Mouse (Mus musculus) midbrain, embryonic 13.5 days (tissue): ENCODE measurements around the gene Mrpl33. TPM values are rescaled to one million over a fixed set of nuclear protein-coding genes. Genes with fewer than 3 reads are reported as not detected.
A peak's percentile ranks its signal among the peaks of the same experiment; 100 is the strongest.

ENCODE experiments used
- ATAC-seq: fragments of 200-750 bp; cut with Nextera tagmentation; 2 replicates; pipeline ENCODE4 v1.8.0; 2017; ENCODE audit warnings: mild to moderate bottlenecking, moderate TSS enrichment, moderate library complexity
- H3K27ac ChIP-seq: fragments of 300-500 bp; sonication (generic); 2 replicates; pipeline ENCODE4 v1.5.1; 2015; ENCODE audit warnings: inconsistent platforms, mild to moderate bottlenecking, moderate library complexity
- H3K27me3 ChIP-seq: fragments of 300-500 bp; sonication (generic); 2 replicates; pipeline ENCODE4 v1.6.1; 2015; ENCODE audit warnings: mild to moderate bottlenecking, inconsistent platforms
- H3K36me3 ChIP-seq: fragments of 300-500 bp; sonication (generic); 2 replicates; pipeline ENCODE4 v1.6.1; 2015; ENCODE audit warnings: mild to moderate bottlenecking, inconsistent platforms
- H3K4me1 ChIP-seq: fragments of 300-500 bp; sonication (generic); replicated peaks from 2 replicates; pipeline ENCODE4 v1.6.1; 2015; ENCODE audit warnings: inconsistent platforms
- H3K4me2 ChIP-seq: fragments of 300-500 bp; sonication (generic); replicated peaks from 2 replicates; pipeline ENCODE4 v1.6.1; 2015; ENCODE audit warnings: moderate library complexity, mild to moderate bottlenecking, inconsistent platforms
- H3K4me3 ChIP-seq: fragments of 300-500 bp; sonication (generic); replicated peaks from 2 replicates; pipeline ENCODE4 v1.5.1; 2015; ENCODE audit warnings: mild to moderate bottlenecking, inconsistent platforms
- H3K9ac ChIP-seq: fragments of 300-500 bp; sonication (generic); replicated peaks from 2 replicates; pipeline ENCODE4 v1.6.1; 2015; ENCODE audit warnings: mild to moderate bottlenecking, inconsistent platforms
- H3K9me3 ChIP-seq: fragments of 300-500 bp; sonication (generic); 2 replicates; pipeline ENCODE4 v1.6.1; 2016; ENCODE audit warnings: mild to moderate bottlenecking, inconsistent platforms
- WGBS: fragments of 180-500 bp; shearing (Covaris S2); methylation state at CpG from one replicate; pipeline ENCODE4 v1.1.7; 2015; 5-methylcytosine and 5-hydroxymethylcytosine counted together
- polyA plus RNA-seq: library from polyadenylated mRNA; unstranded; fragments of >200 nt; fragmentation: Nextera tagmentation; extraction: Ambion mirVana; gene quantifications from 2 replicates; pipeline ENCODE4 v1.2.1, GENCODE M21; 2015

Mrpl33 gene
- polyA plus RNA-seq, 1 experiment from 2014 or later, result 188 TPM

GRCm38 (mm10) chr5:31598579-31598978 is 1.8 kb downstream of the Mrpl33 start:
- WGBS, result 57% methylated on average over 4 of the region's 4 CpGs
- H3K27me3 ChIP-seq, result peaks cover 7% of the 10 kb centered on the region; the same call in 1 of the 2 replicates
- no peak overlapping the region for H3K27ac ChIP-seq
- no peaks in the 10 kb centered on the region for H3K36me3 ChIP-seq
- H3K4me1 ChIP-seq, result peaks cover 13% of the 10 kb centered on the region
- no peak overlapping the region for H3K9ac ChIP-seq
- no peak overlapping the region for H3K4me3 ChIP-seq
- H3K4me2 ChIP-seq, result no peak overlapping the region
- no peak for ATAC-seq
- no peaks in the 10 kb centered on the region for H3K9me3 ChIP-seq

- H3K4me2 ChIP-seq, result no peak overlapping the region
- peaks cover 13% of the 10 kb centered on the region for H3K4me1 ChIP-seq
- H3K4me3 ChIP-seq, result no peak overlapping the region
- H3K27ac ChIP-seq, result no peak overlapping the region
- WGBS, result 84% methylated on average over 2 of the region's 2 CpGs
- H3K9me3 ChIP-seq, result no peaks in the 10 kb centered on the region
- no peak overlapping the region for H3K9ac ChIP-seq
- no peaks in the 10 kb centered on the region for H3K36me3 ChIP-seq
- peaks cover 7% of the 10 kb centered on the region; the same call in 1 of the 2 replicates for H3K27me3 ChIP-seq
- ATAC-seq, result no peak
These were observed 2.4 kb downstream of the Mrpl33 start for GRCm38 (mm10) chr5:31599161-31599560.

GRCm38 (mm10) chr5:31601162-31601722 is 4.5 kb downstream of the Mrpl33 start:
- Histone ChIP-seq H3K4me1 (peaks cover 9% of the 10 kb centered on the region), H3K9me3 (no peaks in the 10 kb centered on the region), H3K27me3 (peaks cover 7% of the 10 kb centered on the region; the same call in 1 of the 2 replicates), H3K27ac (no peak overlapping the region), H3K4me3 (no peak overlapping the region), H3K36me3 (no peaks in the 10 kb centered on the region), H3K4me2 (no peak overlapping the region), H3K9ac (no peak overlapping the region)
- WGBS, result 86% methylated on average over 7 of the region's 7 CpGs
- ATAC-seq, result no peak

GRCm38 (mm10) chr5:31602377-31602776 is 5.6 kb downstream of the Mrpl33 start:
- WGBS, result 80% methylated on average over 1 of the region's 1 CpGs
- Histone ChIP-seq H3K4me2 (no peak overlapping the region), H3K27me3 (peaks cover 4% of the 10 kb centered on the region; the same call in 1 of the 2 replicates), H3K36me3 (no peaks in the 10 kb centered on the region), H3K4me1 (no peaks in the 10 kb centered on the region), H3K27ac (no peak overlapping the region), H3K4me3 (no peak overlapping the region), H3K9me3 (no peaks in the 10 kb centered on the region), H3K9ac (no peak overlapping the region)
- no peak for ATAC-seq

GRCm38 (mm10) chr5:31603766-31604165 is 7.0 kb downstream of the Mrpl33 start:
- WGBS, result 87% methylated on average over 6 of the region's 6 CpGs
- no peak overlapping the region for H3K9ac ChIP-seq
- H3K27ac ChIP-seq, result no peak overlapping the region

GRCm38 (mm10) chr5:31606151-31606550 is 9.4 kb downstream of the Mrpl33 start:
- H3K27ac ChIP-seq, result no peak overlapping the region
- no peaks in the 10 kb centered on the region for H3K4me1 ChIP-seq
- ATAC-seq, result no peak
- no peaks in the 10 kb centered on the region for H3K27me3 ChIP-seq
- no peak overlapping the region for H3K9ac ChIP-seq
- no peaks in the 10 kb centered on the region for H3K36me3 ChIP-seq
- H3K4me3 ChIP-seq, result no peak overlapping the region
- H3K9me3 ChIP-seq, result no peaks in the 10 kb centered on the region
- H3K4me2 ChIP-seq, result no peak overlapping the region
- 63% methylated on average over 3 of the region's 3 CpGs for WGBS

More at GRCm38 (mm10) chr5:31603766-31604165, 7.0 kb downstream of the Mrpl33 start:
- Histone ChIP-seq H3K27me3 (no peaks in the 10 kb centered on the region), H3K36me3 (no peaks in the 10 kb centered on the region), H3K4me1 (no peaks in the 10 kb centered on the region), H3K9me3 (no peaks in the 10 kb centered on the region), H3K4me3 (no peak overlapping the region), H3K4me2 (no peak overlapping the region)
- no peak for ATAC-seq

- H3K9me3 ChIP-seq, result no peaks in the 10 kb centered on the region
- no peak for ATAC-seq
- 87% methylated on average over 13 of the region's 13 CpGs for WGBS
- no peak overlapping the region for H3K4me2 ChIP-seq
- no peaks in the 10 kb centered on the region for H3K36me3 ChIP-seq
- H3K4me1 ChIP-seq, result peaks cover 15% of the 10 kb centered on the region
- H3K9ac ChIP-seq, result no peak overlapping the region
- no peaks in the 10 kb centered on the region for H3K27me3 ChIP-seq
- H3K27ac ChIP-seq, result no peak overlapping the region
- H3K4me3 ChIP-seq, result no peak overlapping the region
These were observed 13.8 kb downstream of the Mrpl33 start for GRCm38 (mm10) chr5:31610376-31611086.

GRCm38 (mm10) chr5:31611186-31611585 is 14.5 kb downstream of the Mrpl33 start:
- Histone ChIP-seq H3K9ac (no peak overlapping the region), H3K27me3 (no peaks in the 10 kb centered on the region), H3K9me3 (no peaks in the 10 kb centered on the region), H3K4me1 (peaks cover 17% of the 10 kb centered on the region), H3K4me2 (no peak overlapping the region), H3K36me3 (peaks cover 5% of the 10 kb centered on the region; the same call in 1 of the 2 replicates), H3K27ac (no peak overlapping the region), H3K4me3 (no peak overlapping the region)
- ATAC-seq, result no peak
- WGBS, result 87% methylated on average over 1 of the region's 1 CpGs

GRCm38 (mm10) chr5:31613852-31614286 is 17.1 kb downstream of the Mrpl33 start:
- H3K4me1 ChIP-seq, result peaks cover 17% of the 10 kb centered on the region
- H3K4me2 ChIP-seq, result peak overlapping the region; percentile 69
- H3K27me3 ChIP-seq, result no peaks in the 10 kb centered on the region
- no peaks in the 10 kb centered on the region for H3K9me3 ChIP-seq
- H3K4me3 ChIP-seq, result peak overlapping the region; percentile 84
- 1% methylated on average over 37 of the region's 37 CpGs for WGBS
- peak overlapping the region; percentile 88 for H3K27ac ChIP-seq
- ATAC-seq, result peak; percentile 98
- peaks cover 25% of the 10 kb centered on the region for H3K36me3 ChIP-seq
- H3K9ac ChIP-seq, result peak overlapping the region; percentile 78

- Histone ChIP-seq H3K4me1 (peaks cover 17% of the 10 kb centered on the region), H3K4me3 (peak overlapping the region; percentile 84), H3K27ac (peak overlapping the region; percentile 88), H3K4me2 (peak overlapping the region; percentile 69), H3K9ac (peak overlapping the region; percentile 78), H3K27me3 (no peaks in the 10 kb centered on the region), H3K36me3 (peaks cover 28% of the 10 kb centered on the region), H3K9me3 (no peaks in the 10 kb centered on the region)
- WGBS, result 45% methylated on average over 6 of the region's 6 CpGs
- no peak for ATAC-seq
These were observed 17.7 kb downstream of the Mrpl33 start for GRCm38 (mm10) chr5:31614339-31615025.

- no peak overlapping the region for H3K27ac ChIP-seq
- peaks cover 46% of the 10 kb centered on the region for H3K36me3 ChIP-seq
- no peaks in the 10 kb centered on the region for H3K27me3 ChIP-seq
- no peak overlapping the region for H3K4me2 ChIP-seq
- H3K9me3 ChIP-seq, result no peaks in the 10 kb centered on the region
- peaks cover 4% of the 10 kb centered on the region for H3K4me1 ChIP-seq
- no peak overlapping the region for H3K4me3 ChIP-seq
- no peak overlapping the region for H3K9ac ChIP-seq
- ATAC-seq, result no peak
- 95% methylated on average over 3 of the region's 3 CpGs for WGBS
These were observed 23.6 kb downstream of the Mrpl33 start for GRCm38 (mm10) chr5:31620326-31620725.

- WGBS, result 47% methylated on average over 3 of the region's 3 CpGs
- H3K9me3 ChIP-seq, result no peaks in the 10 kb centered on the region
- H3K4me3 ChIP-seq, result no peak overlapping the region
- peaks cover 8% of the 10 kb centered on the region for H3K36me3 ChIP-seq
- no peak overlapping the region for H3K9ac ChIP-seq
- no peak overlapping the region for H3K4me2 ChIP-seq
- no peaks in the 10 kb centered on the region for H3K4me1 ChIP-seq
- H3K27ac ChIP-seq, result no peak overlapping the region
- ATAC-seq, result no peak
- H3K27me3 ChIP-seq, result no peaks in the 10 kb centered on the region
These were observed 30.4 kb downstream of the Mrpl33 start for GRCm38 (mm10) chr5:31627117-31627516.
